Mouse (Mus musculus) lung, adult 2 months (tissue): ENCODE data around the gene Zbtb40.

Source experiments
- CTCF ChIP-seq: fragments of 200-500 bp; IDR thresholded peaks from 2 replicates; pipeline ENCODE4 v1.5.1; 2011; ENCODE audit warnings: mild to moderate bottlenecking, low read length, control low read depth; ENCODE audit not compliant: insufficient read depth
- POLR2A ChIP-seq: fragments of 200-500 bp; IDR thresholded peaks from 2 replicates; pipeline ENCODE4 v1.6.1; 2011; ENCODE audit warnings: low read depth, mild to moderate bottlenecking, control low read depth, low read length, borderline replicate concordance; ENCODE audit errors: extremely low read depth

GRCm38 (mm10) chr4:136934746-136935613 is 113.6 kb downstream of the Zbtb40 start:
- TF ChIP-seq CTCF, result no peak
- no peak for TF ChIP-seq POLR2A
